Mouse (Mus musculus) neural tube, embryonic 11.5 days (tissue): ENCODE measurements around the gene Nt5c2. TPM values are rescaled to one million over a fixed set of nuclear protein-coding genes. Genes with fewer than 3 reads are reported as not detected.
A peak's percentile ranks its signal among the peaks of the same experiment; 100 is the strongest.

Experiments used
- ATAC-seq: fragments of 200-750 bp; cut with Nextera tagmentation; 2 replicates; pipeline ENCODE4 v1.8.0; 2017; ENCODE audit warnings: moderate number of reproducible peaks, mild to moderate bottlenecking, moderate TSS enrichment, moderate library complexity; ENCODE audit not compliant: insufficient read depth, low FRiP score, low TSS enrichment
- DNase-seq: peaks from one replicate; pipeline ENCODE4 v3.0.0-alpha.2; 2015; ENCODE audit warnings: low spot score
- H3K27ac ChIP-seq: fragments of 300-500 bp; sonication (generic); 2 replicates; pipeline ENCODE4 v1.5.1; 2014; ENCODE audit warnings: low read depth, mild to moderate bottlenecking, low read length
- H3K27me3 ChIP-seq: fragments of 300-500 bp; sonication (generic); 2 replicates; pipeline ENCODE4 v1.6.1; 2014; ENCODE audit warnings: mild to moderate bottlenecking, low read length, mixed read lengths; ENCODE audit not compliant: control insufficient read depth, insufficient read depth
- H3K36me3 ChIP-seq: fragments of 300-500 bp; sonication (generic); 2 replicates; pipeline ENCODE4 v1.6.1; 2014; ENCODE audit warnings: mild to moderate bottlenecking, low read length, moderate library complexity, mixed read lengths; ENCODE audit not compliant: control insufficient read depth, insufficient read depth
- H3K4me1 ChIP-seq: fragments of 300-500 bp; sonication (generic); 2 replicates; pipeline ENCODE4 v1.6.1; 2014; ENCODE audit warnings: low read length, mixed read lengths; ENCODE audit not compliant: control insufficient read depth, insufficient read depth
- H3K4me2 ChIP-seq: fragments of 300-500 bp; sonication (generic); 2 replicates; pipeline ENCODE4 v1.6.1; 2014; ENCODE audit warnings: low read depth, mild to moderate bottlenecking, moderate library complexity
- H3K4me3 ChIP-seq: fragments of 300-500 bp; sonication (generic); 2 replicates; pipeline ENCODE4 v1.5.1; 2014; ENCODE audit warnings: low read depth, low read length
- H3K9ac ChIP-seq: fragments of 300-500 bp; sonication (generic); 2 replicates; pipeline ENCODE4 v1.6.1; 2014; ENCODE audit warnings: mild to moderate bottlenecking, low read length
- H3K9me3 ChIP-seq: fragments of 300-500 bp; sonication (generic); 2 replicates; pipeline ENCODE4 v1.6.1; 2016; ENCODE audit warnings: low read length; ENCODE audit not compliant: control insufficient read depth
- WGBS: fragments of 180-500 bp; shearing (Covaris S2); extraction: QIAGEN DNeasy Blood & Tissue Kit; methylation state at CpG from one replicate; pipeline ENCODE4 v1.1.7; 2014; 5-methylcytosine and 5-hydroxymethylcytosine counted together
- polyA plus RNA-seq: library from polyadenylated mRNA; unstranded; fragments of >200 nt; fragmentation: Nextera tagmentation; extraction: Ambion mirVana; gene quantifications from 2 replicates; pipeline ENCODE4 v1.2.1, GENCODE M21; 2014

Nt5c2 gene
- polyA plus RNA-seq, 1 experiment from 2014 or later = 68.3 TPM

GRCm38 (mm10) chr19:47023546-47023945, 8.6 kb upstream of the Nt5c2 start:
- H3K4me1 ChIP-seq = no peaks in the 10 kb centered on the region
- no peak overlapping the region for H3K9ac ChIP-seq
- no peak overlapping the region for H3K27ac ChIP-seq
- H3K27me3 ChIP-seq = no peaks in the 10 kb centered on the region
- no peak overlapping the region for H3K4me2 ChIP-seq
- no peaks in the 10 kb centered on the region for H3K9me3 ChIP-seq
- ATAC-seq = no peak
- H3K4me3 ChIP-seq = no peak overlapping the region
- 91% methylated on average over 13 of the region's 13 CpGs for WGBS
- DNase-seq = no peak
- no peaks in the 10 kb centered on the region for H3K36me3 ChIP-seq

- Histone ChIP-seq H3K9ac (no peak overlapping the region), H3K27ac (no peak overlapping the region), H3K4me1 (no peaks in the 10 kb centered on the region), H3K27me3 (no peaks in the 10 kb centered on the region), H3K36me3 (no peaks in the 10 kb centered on the region), H3K9me3 (no peaks in the 10 kb centered on the region), H3K4me2 (no peak overlapping the region), H3K4me3 (no peak overlapping the region)
- ATAC-seq (no peak), DNase-seq (no peak)
- 83% methylated on average over 4 of the region's 4 CpGs for WGBS
These were observed 7.8 kb upstream of the Nt5c2 start for GRCm38 (mm10) chr19:47022709-47023108.

- ATAC-seq (no peak), DNase-seq (peak; percentile 76)
- Histone ChIP-seq H3K9me3 (no peaks in the 10 kb centered on the region), H3K4me2 (peak overlapping the region; percentile 45), H3K4me1 (peaks cover 7% of the 10 kb centered on the region; the same call in 1 of the 2 replicates), H3K27ac (peak overlapping the region; percentile 81; the same call in 1 of the 2 replicates), H3K27me3 (peaks cover 20% of the 10 kb centered on the region), H3K9ac (peak overlapping the region; percentile 45), H3K36me3 (no peaks in the 10 kb centered on the region), H3K4me3 (peak overlapping the region; percentile 29)
- 14% methylated on average over 6 of the region's 6 CpGs for WGBS
These were observed 4.4 kb upstream of the Nt5c2 start for GRCm38 (mm10) chr19:47019326-47019725.

GRCm38 (mm10) chr19:47018330-47018729, 3.4 kb upstream of the Nt5c2 start:
- no peaks in the 10 kb centered on the region for H3K9me3 ChIP-seq
- no peaks in the 10 kb centered on the region for H3K36me3 ChIP-seq
- WGBS = 10% methylated on average over 2 of the region's 2 CpGs
- H3K27me3 ChIP-seq = peaks cover 30% of the 10 kb centered on the region
- peak overlapping the region; percentile 81 for H3K27ac ChIP-seq
- peaks cover 7% of the 10 kb centered on the region; the same call in 1 of the 2 replicates for H3K4me1 ChIP-seq
- H3K9ac ChIP-seq = peak overlapping the region; percentile 58
- peak overlapping the region; percentile 45 for H3K4me2 ChIP-seq
- DNase-seq (no peak), ATAC-seq (no peak)
- peak overlapping the region; percentile 33 for H3K4me3 ChIP-seq

GRCm38 (mm10) chr19:47017831-47018230, 2.9 kb upstream of the Nt5c2 start:
- WGBS = under 1% methylated on average over 3 of the region's 3 CpGs
- peak overlapping the region; percentile 58 for H3K9ac ChIP-seq
- no peaks in the 10 kb centered on the region for H3K36me3 ChIP-seq
- peaks cover 35% of the 10 kb centered on the region for H3K27me3 ChIP-seq
- H3K27ac ChIP-seq = peak overlapping the region; percentile 81
- peak overlapping the region; percentile 33 for H3K4me3 ChIP-seq
- peak overlapping the region; percentile 45 for H3K4me2 ChIP-seq
- 0 out of 2 replicates have a peak, but pooled peaks have one; percentile 32 for ATAC-seq
- peak; percentile 46 for DNase-seq
- H3K9me3 ChIP-seq = no peaks in the 10 kb centered on the region
- peaks cover 7% of the 10 kb centered on the region; the same call in 1 of the 2 replicates for H3K4me1 ChIP-seq

GRCm38 (mm10) chr19:47016487-47016886, 1.5 kb upstream of the Nt5c2 start:
- ATAC-seq (no peak), DNase-seq (peak; percentile 81)
- Histone ChIP-seq H3K27ac (no peak overlapping the region), H3K9ac (peak overlapping the region; percentile 71), H3K27me3 (peaks cover 40% of the 10 kb centered on the region), H3K4me2 (peak overlapping the region; percentile 65), H3K4me3 (peak overlapping the region; percentile 58), H3K4me1 (peaks cover 7% of the 10 kb centered on the region; the same call in 1 of the 2 replicates), H3K36me3 (no peaks in the 10 kb centered on the region), H3K9me3 (no peaks in the 10 kb centered on the region)
- WGBS = 1% methylated on average over 15 of the region's 15 CpGs

GRCm38 (mm10) chr19:47015965-47016364, 1.0 kb upstream of the Nt5c2 start:
- Histone ChIP-seq H3K9ac (peak overlapping the region; percentile 71), H3K9me3 (no peaks in the 10 kb centered on the region), H3K36me3 (no peaks in the 10 kb centered on the region), H3K27ac (peak overlapping the region; percentile 39; the same call in 1 of the 2 replicates), H3K27me3 (peaks cover 40% of the 10 kb centered on the region), H3K4me1 (peaks cover 7% of the 10 kb centered on the region; the same call in 1 of the 2 replicates), H3K4me2 (peak overlapping the region; percentile 65), H3K4me3 (peak overlapping the region; percentile 58)
- 3% methylated on average over 9 of the region's 9 CpGs for WGBS
- ATAC-seq = no peak
- no peak for DNase-seq

GRCm38 (mm10) chr19:47015396-47015795, 443 bp upstream of the Nt5c2 start:
- under 1% methylated on average over 37 of the region's 37 CpGs for WGBS
- DNase-seq (peak; percentile 27), ATAC-seq (no peak)
- peak overlapping the region; percentile 85 for H3K27ac ChIP-seq
- peaks cover 7% of the 10 kb centered on the region; the same call in 1 of the 2 replicates for H3K4me1 ChIP-seq
- no peaks in the 10 kb centered on the region for H3K9me3 ChIP-seq
- H3K36me3 ChIP-seq = no peaks in the 10 kb centered on the region
- peak overlapping the region; percentile 71 for H3K9ac ChIP-seq
- H3K4me3 ChIP-seq = peak overlapping the region; percentile 58
- peaks cover 40% of the 10 kb centered on the region for H3K27me3 ChIP-seq
- H3K4me2 ChIP-seq = peak overlapping the region; percentile 65

GRCm38 (mm10) chr19:47014159-47014446, 850 bp downstream of the Nt5c2 start:
- peaks cover 40% of the 10 kb centered on the region for H3K27me3 ChIP-seq
- peak overlapping the region; percentile 58 for H3K4me3 ChIP-seq
- peak overlapping the region; percentile 65 for H3K4me2 ChIP-seq
- DNase-seq (no peak), ATAC-seq (no peak)
- no peaks in the 10 kb centered on the region for H3K9me3 ChIP-seq
- H3K9ac ChIP-seq = peak overlapping the region; percentile 57
- H3K36me3 ChIP-seq = no peaks in the 10 kb centered on the region
- H3K27ac ChIP-seq = peak overlapping the region; percentile 85
- peaks cover 7% of the 10 kb centered on the region; the same call in 1 of the 2 replicates for H3K4me1 ChIP-seq
- WGBS = 1% methylated on average over 11 of the region's 11 CpGs
